Mouse (Mus musculus) stomach, embryonic 14.5 days (tissue): ENCODE data around the gene Trir. TPM values are rescaled to one million over a fixed set of nuclear protein-coding genes. Genes with fewer than 3 reads are reported as not detected.
A peak's percentile ranks its signal among the peaks of the same experiment; 100 is the strongest.

Source experiments
- ATAC-seq: fragments of 200-750 bp; cut with Nextera tagmentation; 2 replicates; pipeline ENCODE4 v1.8.0; 2017; ENCODE audit warnings: low read depth, moderate TSS enrichment; ENCODE audit not compliant: insufficient number of reproducible peaks, insufficient read depth, low FRiP score
- H3K27ac ChIP-seq: fragments of 300-500 bp; sonication (generic); 2 replicates; pipeline ENCODE4 v1.5.1; 2014; ENCODE audit warnings: mild to moderate bottlenecking, low read length, moderate library complexity, mixed read lengths
- H3K27me3 ChIP-seq: fragments of 300-500 bp; sonication (generic); 2 replicates; pipeline ENCODE4 v1.6.1; 2014; ENCODE audit warnings: low read length, control low read depth, mixed read lengths; ENCODE audit not compliant: control insufficient read depth, insufficient read depth
- H3K36me3 ChIP-seq: fragments of 300-500 bp; sonication (generic); 2 replicates; pipeline ENCODE4 v1.6.1; 2014; ENCODE audit warnings: mild to moderate bottlenecking, control low read depth, low read length, moderate library complexity, mixed read lengths; ENCODE audit not compliant: control insufficient read depth, insufficient read depth
- H3K4me1 ChIP-seq: fragments of 300-500 bp; sonication (generic); 2 replicates; pipeline ENCODE4 v1.6.1; 2014; ENCODE audit warnings: low read length, control low read depth, mixed read lengths; ENCODE audit not compliant: control insufficient read depth, insufficient read depth
- H3K4me2 ChIP-seq: fragments of 300-500 bp; sonication (generic); replicated peaks from 2 replicates; pipeline ENCODE4 v1.6.1; 2014; ENCODE audit warnings: low read depth, low read length, control low read depth
- H3K4me3 ChIP-seq: fragments of 300-500 bp; sonication (generic); 2 replicates; pipeline ENCODE4 v1.5.1; 2014; ENCODE audit warnings: low read depth, low read length, control low read depth
- H3K9ac ChIP-seq: fragments of 300-500 bp; sonication (generic); replicated peaks from 2 replicates; pipeline ENCODE4 v1.6.1; 2014; ENCODE audit warnings: low read depth, mild to moderate bottlenecking, control low read depth, low read length, moderate library complexity, mixed read lengths
- H3K9me3 ChIP-seq: fragments of 300-500 bp; sonication (generic); 2 replicates; pipeline ENCODE4 v1.6.1; 2016; ENCODE audit warnings: low read depth, low read length, control low read depth; ENCODE audit not compliant: control insufficient read depth
- WGBS: fragments of 180-500 bp; shearing (Covaris S2); extraction: QIAGEN DNeasy Blood & Tissue Kit; methylation state at CpG from one replicate; pipeline ENCODE4 v1.1.7; 2014; 5-methylcytosine and 5-hydroxymethylcytosine counted together
- polyA plus RNA-seq: library from polyadenylated mRNA; unstranded; fragments of >200 nt; fragmentation: Nextera tagmentation; extraction: Ambion mirVana; gene quantifications from 2 replicates; pipeline ENCODE4 v1.2.1, GENCODE M21; 2014

Trir gene
- polyA plus RNA-seq, 1 experiment from 2014 or later, result 136 TPM

DNA sequence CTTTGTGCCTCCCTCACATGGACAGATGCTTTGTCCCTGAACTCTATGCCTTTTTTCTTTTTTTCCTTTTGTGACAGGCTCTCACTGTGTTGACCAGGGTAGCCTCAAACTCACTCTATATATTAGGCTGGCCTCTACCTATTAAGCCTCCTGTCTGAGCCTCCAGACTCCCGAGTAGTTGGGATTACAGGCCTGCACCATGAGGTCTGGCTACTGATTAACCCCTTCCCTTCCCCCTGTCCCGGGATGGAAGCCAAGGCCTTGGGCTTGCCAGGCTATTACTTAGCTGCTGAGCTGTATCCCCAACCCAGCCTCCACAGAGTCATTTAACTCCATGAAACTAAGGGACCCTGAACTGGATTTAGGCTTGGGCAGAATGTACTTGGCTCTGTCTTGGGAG, 38.6 kb downstream of the Trir start:
- Histone ChIP-seq H3K27me3 (no peaks in the 10 kb centered on the region), H3K4me3 (no peak overlapping the region), H3K4me1 (no peaks in the 10 kb centered on the region), H3K27ac (no peak overlapping the region), H3K9me3 (no peaks in the 10 kb centered on the region), H3K9ac (no peak overlapping the region), H3K36me3 (peaks cover 9% of the 10 kb centered on the region), H3K4me2 (no peak overlapping the region)
- ATAC-seq, result no peak
- WGBS, result 41% methylated on average over 2 of the region's 2 CpGs

DNA sequence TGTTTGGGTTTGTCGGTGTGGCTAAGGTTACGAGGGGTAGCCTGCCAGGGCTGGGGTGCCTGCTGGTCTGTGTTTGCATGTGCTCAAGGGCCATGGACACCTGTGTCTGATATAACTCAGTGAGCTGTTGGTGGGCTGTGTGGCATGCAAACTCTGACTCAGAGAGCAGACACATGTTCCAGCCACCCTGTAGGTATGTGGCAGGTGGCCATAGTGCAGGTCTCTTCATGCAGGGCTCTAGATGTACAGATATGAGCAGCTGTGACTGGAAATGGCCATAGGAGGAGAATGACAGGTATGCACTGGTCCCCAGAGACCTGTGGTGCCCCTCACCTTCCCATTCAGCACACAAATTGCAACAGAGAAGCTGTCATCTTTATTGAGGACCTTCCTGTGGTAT, 40.5 kb downstream of the Trir start:
- WGBS, result 95% methylated on average over 2 of the region's 2 CpGs
- no peaks in the 10 kb centered on the region for H3K4me1 ChIP-seq

DNA sequence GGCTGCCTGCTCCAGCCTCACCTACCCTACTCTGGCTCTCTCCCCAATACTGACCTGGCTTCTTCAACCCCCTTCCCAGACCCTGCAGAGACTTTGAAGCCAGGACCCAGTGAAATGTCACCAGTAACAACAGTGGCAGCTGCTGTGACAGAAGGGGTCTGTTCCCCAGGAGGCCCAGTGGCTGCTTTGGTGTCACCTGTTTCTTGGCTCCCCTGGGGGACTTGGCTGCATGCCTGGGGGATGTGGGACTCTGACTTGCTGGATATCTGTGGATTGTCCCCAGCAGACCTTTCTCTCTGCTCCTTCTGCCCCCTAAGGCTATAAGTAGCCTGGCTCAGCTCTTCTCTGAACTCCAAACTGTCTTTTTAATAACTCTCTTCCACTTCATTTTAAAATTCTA, 41.4 kb downstream of the Trir start, which contains the start of gene Gm5741:
Gene Gm5741, minus strand, starts transcription at position 1 of the 400 bp plus-strand sequence.
- Histone ChIP-seq H3K4me3 (no peak within 1 kb of the TSS), H3K27ac (no peak within 1 kb of the TSS), H3K9ac (no peak within 1 kb of the TSS), H3K4me1 (peaks cover 4% of the 10 kb centered on the region; the same call in 1 of the 2 replicates), H3K36me3 (peaks cover 9% of the 10 kb centered on the region), H3K9me3 (no peaks in the 10 kb centered on the region), H3K4me2 (no peak within 1 kb of the TSS), H3K27me3 (no peaks in the 10 kb centered on the region)
- no peak for ATAC-seq

More for the DNA sequence above, 40.5 kb downstream of the Trir start:
- Histone ChIP-seq H3K9me3 (no peaks in the 10 kb centered on the region), H3K36me3 (peaks cover 9% of the 10 kb centered on the region), H3K4me3 (no peak overlapping the region), H3K4me2 (no peak overlapping the region), H3K27me3 (no peaks in the 10 kb centered on the region), H3K27ac (no peak overlapping the region), H3K9ac (no peak overlapping the region)
- ATAC-seq, result no peak

DNA sequence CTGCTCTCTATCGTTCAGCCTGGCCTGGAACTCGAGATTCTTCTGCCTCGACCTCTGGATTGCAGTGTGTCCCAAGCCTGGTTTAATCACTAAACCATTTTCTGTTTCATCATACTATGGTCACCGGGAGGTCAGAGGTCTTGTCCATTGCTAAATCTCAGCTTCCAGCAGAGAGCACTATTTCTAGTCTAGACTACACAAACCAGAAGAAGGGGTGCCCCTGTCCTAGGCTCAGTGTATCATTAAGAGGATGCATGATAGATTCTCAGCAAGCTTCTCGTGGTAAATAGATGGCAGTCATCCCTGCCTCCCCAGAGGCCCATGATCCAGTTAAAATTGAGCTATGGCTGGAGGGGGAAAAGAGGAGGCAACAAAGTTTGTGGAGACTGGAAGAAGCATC, 44.4 kb downstream of the Trir start:
- peaks cover 4% of the 10 kb centered on the region; the same call in 1 of the 2 replicates for H3K4me1 ChIP-seq
- 74% methylated on average over 5 of the region's 5 CpGs for WGBS
- no peak overlapping the region for H3K9ac ChIP-seq
- H3K36me3 ChIP-seq, result peaks cover 30% of the 10 kb centered on the region
- no peaks in the 10 kb centered on the region for H3K9me3 ChIP-seq
- ATAC-seq, result no peak
- H3K27me3 ChIP-seq, result no peaks in the 10 kb centered on the region
- peak overlapping the region; percentile 67 for H3K4me2 ChIP-seq
- H3K27ac ChIP-seq, result peak overlapping the region; percentile 98; the same call in 1 of the 2 replicates
- H3K4me3 ChIP-seq, result peak overlapping the region; percentile 97

DNA sequence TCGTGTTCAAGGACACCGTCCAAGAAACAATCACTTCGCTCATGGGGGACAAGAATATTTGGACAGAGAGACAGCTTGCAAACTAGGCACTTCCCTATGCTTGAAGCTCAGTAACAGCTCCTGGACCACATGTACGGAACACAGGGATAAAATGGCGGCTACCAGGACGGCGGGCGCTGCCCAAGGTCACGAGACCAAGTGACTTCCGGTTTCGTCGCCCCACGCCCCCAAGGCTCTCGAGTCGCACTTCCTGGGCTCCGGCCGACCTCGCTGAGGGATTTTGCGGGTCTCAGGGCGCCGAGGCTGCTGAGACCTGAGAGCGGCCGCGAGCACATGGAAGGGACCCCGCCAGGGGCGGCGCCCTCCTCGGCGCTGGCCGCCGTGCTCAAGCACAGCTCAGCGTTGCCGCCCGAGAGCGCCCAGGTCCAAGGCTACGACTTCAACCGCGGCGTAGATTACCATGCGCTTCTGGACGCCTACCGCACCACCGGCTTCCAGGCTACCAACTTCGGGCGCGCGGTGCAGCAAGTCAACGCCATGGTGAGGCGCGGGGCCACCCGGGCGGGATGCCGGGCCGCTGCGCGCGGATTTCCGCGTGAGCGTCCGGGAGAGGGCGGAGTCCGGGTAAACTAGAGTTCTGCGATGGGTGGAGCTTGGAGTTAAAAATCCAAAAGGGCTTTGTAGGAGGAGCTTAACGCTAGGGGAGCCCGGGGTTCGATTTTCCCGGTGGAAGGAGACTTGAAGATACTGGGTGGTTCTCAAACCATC, 45.1 kb downstream of the Trir start, which contains the start of gene Dhps:
Gene Dhps, plus strand, starts transcription at position 244 of the 768 bp plus-strand sequence.
- Histone ChIP-seq H3K9me3 (no peaks in the 10 kb centered on the region), H3K4me2 (peak within 1 kb of the TSS; percentile 67), H3K27ac (peak within 1 kb of the TSS; percentile 98), H3K4me3 (peak within 1 kb of the TSS; percentile 97), H3K36me3 (peaks cover 33% of the 10 kb centered on the region), H3K27me3 (no peaks in the 10 kb centered on the region), H3K9ac (peak within 1 kb of the TSS; percentile 85), H3K4me1 (peaks cover 4% of the 10 kb centered on the region; the same call in 1 of the 2 replicates)
- peak; percentile 91 for ATAC-seq
- WGBS, result under 1% methylated on average over 68 of the region's 68 CpGs

DNA sequence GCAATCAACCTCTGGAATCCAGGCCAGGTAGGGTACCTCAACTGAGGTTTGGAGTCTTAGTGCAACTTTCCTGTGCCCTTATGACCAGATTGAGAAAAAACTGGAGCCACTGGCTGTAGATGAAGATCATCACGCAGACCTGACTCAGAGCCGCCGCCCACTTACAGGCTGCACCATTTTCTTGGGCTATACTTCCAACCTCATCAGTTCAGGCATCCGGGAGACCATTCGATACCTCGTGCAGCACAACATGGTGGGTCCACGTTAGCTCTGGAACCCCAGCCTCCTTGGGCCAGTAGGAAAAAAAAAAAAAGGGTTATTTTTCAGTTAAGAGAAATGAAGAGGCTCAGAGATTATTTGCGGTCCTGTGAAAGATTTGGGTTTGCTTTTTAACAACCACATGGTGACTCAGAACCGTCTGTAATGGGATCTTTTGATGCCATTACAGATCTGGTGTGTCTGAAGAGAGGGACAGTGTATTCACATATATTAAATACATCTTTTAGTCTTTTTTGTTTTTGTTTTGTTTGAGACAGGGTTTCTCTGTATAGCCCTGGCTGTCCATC, 45.8 kb downstream of the Trir start:
- Histone ChIP-seq H3K36me3 (peaks cover 34% of the 10 kb centered on the region), H3K9me3 (no peaks in the 10 kb centered on the region), H3K27ac (peak overlapping the region; percentile 98; the same call in 1 of the 2 replicates), H3K9ac (peak overlapping the region; percentile 85; the same call in 1 of the 2 replicates), H3K4me2 (peak overlapping the region; percentile 67), H3K4me3 (peak overlapping the region; percentile 97), H3K4me1 (peaks cover 4% of the 10 kb centered on the region; the same call in 1 of the 2 replicates), H3K27me3 (no peaks in the 10 kb centered on the region)
- 0 out of 2 replicates have a peak, but pooled peaks have one; percentile 2 for ATAC-seq
- 40% methylated on average over 9 of the region's 9 CpGs for WGBS

DNA sequence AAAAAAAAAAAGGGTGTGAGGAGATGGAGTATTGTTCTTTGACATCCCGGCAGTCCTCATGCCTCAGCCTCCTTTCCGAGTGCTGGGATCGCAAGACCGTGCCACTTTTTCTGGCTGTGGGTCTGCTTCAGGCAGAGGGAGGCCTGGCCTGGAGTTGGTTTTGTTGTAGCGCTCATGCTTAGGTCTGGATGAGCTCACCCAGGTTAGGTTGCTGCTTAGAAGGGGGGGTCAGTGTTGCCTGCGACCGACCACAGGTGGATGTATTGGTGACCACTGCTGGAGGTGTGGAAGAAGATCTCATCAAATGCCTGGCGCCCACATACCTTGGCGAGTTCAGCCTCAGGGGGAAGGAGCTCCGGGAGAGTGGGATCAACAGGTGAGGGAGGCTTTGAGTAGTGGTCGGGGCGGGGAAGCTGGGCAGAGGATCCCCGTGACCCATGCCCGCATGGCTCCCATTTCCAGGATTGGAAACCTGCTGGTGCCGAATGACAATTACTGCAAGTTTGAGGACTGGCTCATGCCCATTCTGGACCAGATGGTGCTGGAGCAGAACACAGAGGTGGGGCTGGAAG, 46.5 kb downstream of the Trir start:
- Histone ChIP-seq H3K4me3 (no peak overlapping the region), H3K36me3 (peaks cover 34% of the 10 kb centered on the region), H3K9ac (no peak overlapping the region), H3K4me2 (no peak overlapping the region), H3K27ac (no peak overlapping the region), H3K9me3 (no peaks in the 10 kb centered on the region), H3K4me1 (peaks cover 4% of the 10 kb centered on the region; the same call in 1 of the 2 replicates), H3K27me3 (no peaks in the 10 kb centered on the region)
- ATAC-seq, result no peak
- WGBS, result 93% methylated on average over 15 of the region's 15 CpGs

DNA sequence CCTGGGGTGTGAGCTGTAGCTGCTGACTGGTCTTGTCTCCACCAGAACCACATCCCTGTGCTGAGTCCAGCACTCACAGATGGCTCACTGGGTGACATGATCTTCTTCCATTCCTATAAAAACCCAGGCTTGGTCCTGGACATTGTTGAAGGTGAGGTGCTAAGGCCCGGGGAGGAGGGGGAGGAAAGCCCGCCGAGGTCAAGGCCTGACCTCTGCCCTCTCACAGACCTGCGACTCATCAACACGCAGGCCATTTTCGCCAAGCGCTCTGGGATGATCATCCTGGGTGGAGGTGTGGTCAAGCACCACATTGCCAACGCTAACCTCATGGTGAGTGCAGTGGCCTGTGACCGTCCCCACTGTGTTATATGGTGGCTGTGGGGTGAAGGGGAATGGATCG, 47.5 kb downstream of the Trir start:
- Histone ChIP-seq H3K36me3 (peaks cover 42% of the 10 kb centered on the region), H3K9ac (no peak overlapping the region), H3K27ac (no peak overlapping the region), H3K4me1 (peaks cover 4% of the 10 kb centered on the region; the same call in 1 of the 2 replicates), H3K4me2 (no peak overlapping the region), H3K9me3 (no peaks in the 10 kb centered on the region), H3K27me3 (no peaks in the 10 kb centered on the region), H3K4me3 (no peak overlapping the region)
- 82% methylated on average over 10 of the region's 10 CpGs for WGBS
- no peak for ATAC-seq
